Mouse (Mus musculus) C2C12 (cell line): ENCODE results near the gene Tfcp2l1. TPM values are rescaled to one million over a fixed set of nuclear protein-coding genes. Genes with fewer than 3 reads are reported as not detected.

Experiments used
- H3K27me3 ChIP-seq: one replicate; pipeline ENCODE4 v1.6.1; 2011; ENCODE audit not compliant: control insufficient read depth, insufficient read depth, insufficient read length
- H3K36me3 ChIP-seq: one replicate; pipeline ENCODE4 v1.6.1; 2011; ENCODE audit not compliant: control insufficient read depth, insufficient read depth
- H3K4me3 ChIP-seq: one replicate; pipeline ENCODE4 v1.5.1; 2011; ENCODE audit warnings: mild to moderate bottlenecking, control low read depth; ENCODE audit not compliant: poor library complexity, insufficient read depth, severe bottlenecking
- H3K79me2 ChIP-seq: one replicate; pipeline ENCODE4 v1.6.1; 2011; ENCODE audit not compliant: control insufficient read depth, insufficient read depth
- H3K79me3 ChIP-seq: one replicate; pipeline ENCODE4 v1.6.1; 2011; ENCODE audit warnings: low read depth, control low read depth
- H3ac ChIP-seq: one replicate; pipeline ENCODE3; 2011; ENCODE audit warnings: low read depth; ENCODE audit not compliant: control insufficient read depth, insufficient read length
- CEBPB ChIP-seq: IDR thresholded peaks from one replicate; pipeline ENCODE4 v1.6.1; 2011; ENCODE audit warnings: low read depth, mild to moderate bottlenecking, control low read depth, moderate library complexity
- CTCF ChIP-seq: IDR thresholded peaks from one replicate; pipeline ENCODE4 v1.5.1; 2011; ENCODE audit not compliant: control insufficient read depth, insufficient read depth, insufficient read length
- FOSL1 ChIP-seq: IDR thresholded peaks from one replicate; pipeline ENCODE4 v1.8.0; 2011; ENCODE audit warnings: mild to moderate bottlenecking, low read length; ENCODE audit not compliant: poor library complexity, insufficient read depth, severe bottlenecking
- MAX ChIP-seq: IDR thresholded peaks from one replicate; pipeline ENCODE4 v1.6.1; 2011; ENCODE audit warnings: mild to moderate bottlenecking, control low read depth
- MYOD1 ChIP-seq: IDR thresholded peaks from one replicate; pipeline ENCODE4 v1.6.1; 2011; ENCODE audit warnings: low read depth; ENCODE audit not compliant: control insufficient read depth, insufficient read length
- MYOG ChIP-seq: IDR thresholded peaks from one replicate; pipeline ENCODE4 v1.6.1; 2011; ENCODE audit not compliant: control insufficient read depth, insufficient read length; ENCODE audit errors: extremely low read depth
- USF1 ChIP-seq: IDR thresholded peaks from one replicate; pipeline ENCODE4 v1.6.1; 2011; ENCODE audit warnings: low read depth, mild to moderate bottlenecking, control low read depth, moderate library complexity
- polyA plus RNA-seq: library from polyadenylated mRNA; unstranded; fragments of >200 nt; fragmentation: generic; extraction: Trizol; gene quantifications from one replicate; pipeline ENCODE4 v1.2.1, GENCODE M21; 2012; ENCODE audit warnings: missing spikeins

Tfcp2l1 gene
- polyA plus RNA-seq, 1 experiment, result 0.09 TPM

GRCm38 (mm10) chr1:118728796-118729195, 101.1 kb downstream of the Tfcp2l1 start:
- no peak overlapping the region for H3K4me3 ChIP-seq
- no peaks in the 10 kb centered on the region for H3K27me3 ChIP-seq
- TF ChIP-seq FOSL1, result no peak
- TF ChIP-seq CTCF, result no peak
- no peak for TF ChIP-seq MYOD1
- no peak for TF ChIP-seq MYOG
- no peak for TF ChIP-seq CEBPB
- no peak for TF ChIP-seq USF1
- TF ChIP-seq MAX, result no peak
- no peak overlapping the region for H3ac ChIP-seq
- no peaks in the 10 kb centered on the region for H3K79me3 ChIP-seq
- no peaks in the 10 kb centered on the region for H3K79me2 ChIP-seq
- no peaks in the 10 kb centered on the region for H3K36me3 ChIP-seq

Other genes with a start within 250 kb of the Tfcp2l1 start
- gene Clasp1, start 238.9 kb upstream of the Tfcp2l1 start, polyA plus RNA-seq, result 19.4 TPM